Mouse (Mus musculus) CD4-positive naive resting alpha-beta T cell, adult 57 days (primary cell): ENCODE results near the gene Osbpl5. TPM values are rescaled to one million over a fixed set of nuclear protein-coding genes. Genes with fewer than 3 reads are reported as not detected.

Experiments used
- total RNA-seq: library from RNA; stranded (reverse); gene quantifications from one replicate; pipeline ENCODE4 v1.2.4, GENCODE M21; 2023

Gene Osbpl5
- 32.5 TPM for total RNA-seq

GRCm38 (mm10) chr7:143756125-143757026, at the start of gene Osbpl5:
Gene Osbpl5, minus strand, starts transcription at chr7:143756985.

GRCm38 (mm10) chr7:143783996-143784829, 27.4 kb upstream of the Osbpl5 start, which contains the start of gene Mrgpre:
Gene Mrgpre, minus strand, starts transcription at chr7:143784500.

GRCm38 (mm10) chr7:143766893-143767292, 10.1 kb upstream of the Osbpl5 start, which contains the start of gene Mrgprg:
Gene Mrgprg, minus strand, starts transcription at chr7:143766993.

GRCm38 (mm10) chr7:143685359-143686067, 71.3 kb downstream of the Osbpl5 start, which contains the start of gene Tnfrsf23:
Gene Tnfrsf23, minus strand, starts transcription at chr7:143685872.

GRCm38 (mm10) chr7:143649034-143649768, 107.6 kb downstream of the Osbpl5 start, which contains the start of gene Tnfrsf22:
Gene Tnfrsf22, minus strand, starts transcription at chr7:143649661.

Other genes with a start within 250 kb of the Osbpl5 start
- 245 TPM for gene Nap1l4, start 207.9 kb downstream of the Osbpl5 start, total RNA-seq
- 65.7 TPM for gene Cars, start 156.9 kb downstream of the Osbpl5 start, total RNA-seq
- gene Tnfrsf26, start 128.3 kb downstream of the Osbpl5 start, total RNA-seq: 29.8 TPM
- gene Tnfrsf22, start 107.3 kb downstream of the Osbpl5 start, total RNA-seq: 19.1 TPM
- gene Tnfrsf23, start 71.1 kb downstream of the Osbpl5 start, total RNA-seq: 4.3 TPM
- not detected for gene Mrgprg, start 10.0 kb upstream of the Osbpl5 start, total RNA-seq
- 1.1 TPM for gene Mrgpre, start 27.5 kb upstream of the Osbpl5 start, total RNA-seq
- gene Nadsyn1, start 65.9 kb upstream of the Osbpl5 start, total RNA-seq: 16.5 TPM
- gene Dhcr7, start 66.2 kb upstream of the Osbpl5 start, total RNA-seq: 30.3 TPM
- gene Gm498, start 109.9 kb upstream of the Osbpl5 start, total RNA-seq: not detected
- gene Shank2, start 244.9 kb upstream of the Osbpl5 start, total RNA-seq: not detected